Mouse (Mus musculus) hindbrain, embryonic 12.5 days (tissue): Measurements from ENCODE around the gene 4930404H24Rik. TPM values are rescaled to one million over a fixed set of nuclear protein-coding genes. Genes with fewer than 3 reads are reported as not detected.
A peak's percentile ranks its signal among the peaks of the same experiment; 100 is the strongest.

Experiments
- ATAC-seq: fragments of 200-750 bp; cut with Nextera tagmentation; 2 replicates; pipeline ENCODE4 v1.8.0; 2017; ENCODE audit warnings: moderate TSS enrichment; ENCODE audit not compliant: low FRiP score
- H3K27ac ChIP-seq: fragments of 300-500 bp; sonication (generic); 2 replicates; pipeline ENCODE4 v1.5.1; 2016; ENCODE audit warnings: mild to moderate bottlenecking
- H3K27me3 ChIP-seq: fragments of 300-500 bp; sonication (generic); 2 replicates; pipeline ENCODE4 v1.6.1; 2016; ENCODE audit warnings: mild to moderate bottlenecking
- H3K36me3 ChIP-seq: fragments of 300-500 bp; sonication (generic); 2 replicates; pipeline ENCODE4 v1.6.1; 2016; ENCODE audit warnings: mild to moderate bottlenecking
- H3K4me1 ChIP-seq: fragments of 300-500 bp; sonication (generic); 2 replicates; pipeline ENCODE4 v1.6.1; 2016
- H3K4me2 ChIP-seq: fragments of 300-500 bp; sonication (generic); replicated peaks from 2 replicates; pipeline ENCODE4 v1.6.1; 2016; ENCODE audit warnings: mild to moderate bottlenecking
- H3K4me3 ChIP-seq: fragments of 300-500 bp; sonication (generic); 2 replicates; pipeline ENCODE4 v1.5.1; 2016; ENCODE audit warnings: mild to moderate bottlenecking
- H3K9ac ChIP-seq: fragments of 300-500 bp; sonication (generic); 2 replicates; pipeline ENCODE4 v1.6.1; 2016; ENCODE audit warnings: mild to moderate bottlenecking, moderate library complexity
- H3K9me3 ChIP-seq: fragments of 300-500 bp; sonication (generic); replicated peaks from 2 replicates; pipeline ENCODE4 v1.6.1; 2016; ENCODE audit warnings: mild to moderate bottlenecking
- WGBS: fragments of 180-500 bp; shearing (Covaris S2); methylation state at CpG from one replicate; pipeline ENCODE4 v1.1.7; 2016; 5-methylcytosine and 5-hydroxymethylcytosine counted together
- polyA plus RNA-seq: library from polyadenylated mRNA; unstranded; fragments of >200 nt; fragmentation: Nextera tagmentation; extraction: Ambion mirVana; gene quantifications from 2 replicates; pipeline ENCODE4 v1.2.1, GENCODE M21; 2016

The 4930404H24Rik gene
- polyA plus RNA-seq, 1 experiment from 2014 or later = not detected

- Histone ChIP-seq H3K9me3 (no peaks in the 10 kb centered on the region), H3K4me1 (peaks cover 39% of the 10 kb centered on the region), H3K4me2 (no peak overlapping the region), H3K36me3 (no peaks in the 10 kb centered on the region), H3K4me3 (no peak overlapping the region), H3K9ac (no peak overlapping the region), H3K27ac (no peak overlapping the region), H3K27me3 (peaks cover 8% of the 10 kb centered on the region)
- 90% methylated on average over 6 of the region's 6 CpGs for WGBS
- ATAC-seq = no peak
Measured at GRCm38 (mm10) chr2:153515582-153515981, 23.0 kb downstream of the 4930404H24Rik start.

GRCm38 (mm10) chr2:153516961-153517360 is 24.4 kb downstream of the 4930404H24Rik start:
- Histone ChIP-seq H3K36me3 (no peaks in the 10 kb centered on the region), H3K27ac (no peak overlapping the region), H3K9me3 (no peaks in the 10 kb centered on the region), H3K9ac (no peak overlapping the region), H3K27me3 (peaks cover 8% of the 10 kb centered on the region), H3K4me3 (no peak overlapping the region), H3K4me1 (peaks cover 42% of the 10 kb centered on the region), H3K4me2 (no peak overlapping the region)
- ATAC-seq = no peak
- WGBS = 49% methylated on average over 4 of the region's 4 CpGs

- no peak overlapping the region for H3K27ac ChIP-seq
- WGBS = 70% methylated on average over 9 of the region's 9 CpGs
- H3K4me3 ChIP-seq = no peak overlapping the region
- no peak overlapping the region for H3K9ac ChIP-seq
- H3K4me1 ChIP-seq = peaks cover 55% of the 10 kb centered on the region
- ATAC-seq = no peak
- H3K4me2 ChIP-seq = no peak overlapping the region
- no peaks in the 10 kb centered on the region for H3K27me3 ChIP-seq
- no peaks in the 10 kb centered on the region for H3K9me3 ChIP-seq
- H3K36me3 ChIP-seq = no peaks in the 10 kb centered on the region
Measured at GRCm38 (mm10) chr2:153520057-153520456, 27.5 kb downstream of the 4930404H24Rik start.

DNA sequence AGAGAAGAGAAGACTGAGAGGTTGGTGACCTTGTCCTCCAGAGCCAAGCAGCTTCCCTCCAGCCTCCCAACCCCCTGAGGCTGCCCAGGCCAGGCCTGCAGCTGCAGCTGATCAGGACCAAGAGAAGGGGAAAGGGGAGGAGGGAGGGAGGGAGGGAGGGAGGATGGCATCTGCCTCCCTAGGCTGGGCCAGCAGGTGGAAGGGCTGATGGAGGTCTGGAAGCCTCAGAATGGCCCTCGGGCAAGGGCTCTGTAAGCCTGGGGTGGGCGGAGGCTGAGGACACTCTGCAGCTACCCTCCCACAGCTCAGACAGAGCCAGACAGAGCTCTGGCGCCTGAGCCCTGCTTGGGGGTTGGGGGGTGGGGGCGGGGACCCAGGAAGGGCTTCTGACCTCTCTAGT is 29.7 kb downstream of the 4930404H24Rik start:
- peak overlapping the region; percentile 36; the same call in 1 of the 2 replicates for H3K27ac ChIP-seq

DNA sequence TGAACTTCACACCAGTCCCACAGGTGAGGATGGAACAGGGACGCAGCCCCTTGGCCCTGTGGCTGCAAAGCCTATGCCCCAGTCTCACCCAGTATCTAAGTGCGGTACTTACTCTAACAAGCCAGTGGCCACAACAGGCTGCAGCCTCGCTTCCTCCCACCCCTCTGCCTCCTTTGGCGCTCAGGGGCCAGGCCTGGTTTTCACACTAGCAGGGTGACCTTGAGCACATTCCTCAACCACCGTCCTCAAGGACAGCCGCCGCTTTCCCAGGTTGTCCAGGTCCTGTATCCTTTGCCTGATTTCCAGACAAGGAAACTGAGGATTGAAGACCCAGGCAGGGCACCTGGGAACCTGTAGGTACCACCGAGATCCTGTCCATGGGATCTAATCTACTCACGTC is 30.6 kb downstream of the 4930404H24Rik start:
- 73% methylated on average over 9 of the region's 9 CpGs for WGBS
- Histone ChIP-seq H3K27ac (0 out of 2 replicates have a peak overlapping the region, but pooled peaks have one; percentile 25), H3K4me2 (no peak overlapping the region), H3K9me3 (no peaks in the 10 kb centered on the region), H3K9ac (no peak overlapping the region), H3K36me3 (no peaks in the 10 kb centered on the region), H3K4me3 (no peak overlapping the region), H3K27me3 (peaks cover 6% of the 10 kb centered on the region; the same call in 1 of the 2 replicates), H3K4me1 (peaks cover 67% of the 10 kb centered on the region)
- ATAC-seq = no peak

More for the DNA sequence above, 29.7 kb downstream of the 4930404H24Rik start:
- Histone ChIP-seq H3K9ac (no peak overlapping the region), H3K4me1 (peaks cover 64% of the 10 kb centered on the region), H3K36me3 (no peaks in the 10 kb centered on the region), H3K9me3 (no peaks in the 10 kb centered on the region), H3K4me3 (no peak overlapping the region), H3K4me2 (no peak overlapping the region), H3K27me3 (peaks cover 6% of the 10 kb centered on the region; the same call in 1 of the 2 replicates)
- peak; percentile 57 for ATAC-seq
- 8% methylated on average over 4 of the region's 4 CpGs for WGBS

- WGBS = 86% methylated on average over 12 of the region's 12 CpGs
- ATAC-seq = no peak
- H3K27ac ChIP-seq = no peak overlapping the region
Measured at GRCm38 (mm10) chr2:153523656-153524055, 31.1 kb downstream of the 4930404H24Rik start.

GRCm38 (mm10) chr2:153524727-153525126 is 32.1 kb downstream of the 4930404H24Rik start:
- Histone ChIP-seq H3K4me1 (peaks cover 70% of the 10 kb centered on the region), H3K27me3 (peaks cover 6% of the 10 kb centered on the region; the same call in 1 of the 2 replicates)
- WGBS = 60% methylated on average over 2 of the region's 2 CpGs

More at GRCm38 (mm10) chr2:153523656-153524055, 31.1 kb downstream of the 4930404H24Rik start:
- Histone ChIP-seq H3K4me3 (no peak overlapping the region), H3K9ac (no peak overlapping the region), H3K4me2 (no peak overlapping the region), H3K27me3 (peaks cover 6% of the 10 kb centered on the region; the same call in 1 of the 2 replicates), H3K9me3 (no peaks in the 10 kb centered on the region), H3K36me3 (no peaks in the 10 kb centered on the region), H3K4me1 (peaks cover 70% of the 10 kb centered on the region)

DNA sequence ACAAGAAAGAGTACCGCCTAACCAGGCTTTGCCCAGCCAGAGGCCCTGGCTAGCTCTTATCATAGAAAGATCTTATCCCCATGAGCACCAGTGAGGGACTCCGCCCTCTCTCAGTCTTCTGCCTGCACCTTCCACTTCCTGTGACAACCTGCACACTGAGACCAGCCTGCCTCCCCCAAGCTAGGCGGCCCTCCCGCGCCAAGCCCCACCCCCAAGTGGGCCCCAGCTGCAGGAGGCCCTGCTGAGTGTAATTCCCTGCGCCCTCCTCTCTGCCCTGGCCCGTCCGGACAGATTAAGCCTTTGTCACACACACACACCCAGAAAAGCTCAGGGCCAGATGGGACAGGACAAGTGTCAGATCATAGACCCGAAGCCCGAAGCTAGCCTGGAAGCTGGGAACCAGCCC is 33.3 kb downstream of the 4930404H24Rik start:
- peaks cover 11% of the 10 kb centered on the region for H3K27me3 ChIP-seq
- H3K9me3 ChIP-seq = no peaks in the 10 kb centered on the region
- peak overlapping the region; percentile 97 for H3K27ac ChIP-seq
- H3K4me3 ChIP-seq = no peak overlapping the region
- H3K4me2 ChIP-seq = peak overlapping the region; percentile 95; the same call in 1 of the 2 replicates
- peak overlapping the region; percentile 32; the same call in 1 of the 2 replicates for H3K9ac ChIP-seq
- 10% methylated on average over 10 of the region's 10 CpGs for WGBS
- no peaks in the 10 kb centered on the region for H3K36me3 ChIP-seq
- H3K4me1 ChIP-seq = peaks cover 73% of the 10 kb centered on the region
- no peak for ATAC-seq

More at GRCm38 (mm10) chr2:153524727-153525126, 32.1 kb downstream of the 4930404H24Rik start:
- no peak for ATAC-seq
- no peak overlapping the region for H3K4me3 ChIP-seq
- H3K4me2 ChIP-seq = no peak overlapping the region
- H3K9ac ChIP-seq = no peak overlapping the region
- H3K9me3 ChIP-seq = no peaks in the 10 kb centered on the region
- H3K36me3 ChIP-seq = no peaks in the 10 kb centered on the region
- no peak overlapping the region for H3K27ac ChIP-seq

- Histone ChIP-seq H3K4me2 (peak overlapping the region; percentile 95), H3K4me1 (peaks cover 64% of the 10 kb centered on the region), H3K27me3 (peaks cover 16% of the 10 kb centered on the region), H3K9me3 (no peaks in the 10 kb centered on the region), H3K4me3 (peak overlapping the region; percentile 82; the same call in 1 of the 2 replicates), H3K36me3 (no peaks in the 10 kb centered on the region), H3K27ac (peak overlapping the region; percentile 97), H3K9ac (peak overlapping the region; percentile 90; the same call in 1 of the 2 replicates)
- no peak for ATAC-seq
- WGBS = 50% methylated on average over 9 of the region's 9 CpGs
Measured at GRCm38 (mm10) chr2:153526850-153527530, 34.4 kb downstream of the 4930404H24Rik start.

DNA sequence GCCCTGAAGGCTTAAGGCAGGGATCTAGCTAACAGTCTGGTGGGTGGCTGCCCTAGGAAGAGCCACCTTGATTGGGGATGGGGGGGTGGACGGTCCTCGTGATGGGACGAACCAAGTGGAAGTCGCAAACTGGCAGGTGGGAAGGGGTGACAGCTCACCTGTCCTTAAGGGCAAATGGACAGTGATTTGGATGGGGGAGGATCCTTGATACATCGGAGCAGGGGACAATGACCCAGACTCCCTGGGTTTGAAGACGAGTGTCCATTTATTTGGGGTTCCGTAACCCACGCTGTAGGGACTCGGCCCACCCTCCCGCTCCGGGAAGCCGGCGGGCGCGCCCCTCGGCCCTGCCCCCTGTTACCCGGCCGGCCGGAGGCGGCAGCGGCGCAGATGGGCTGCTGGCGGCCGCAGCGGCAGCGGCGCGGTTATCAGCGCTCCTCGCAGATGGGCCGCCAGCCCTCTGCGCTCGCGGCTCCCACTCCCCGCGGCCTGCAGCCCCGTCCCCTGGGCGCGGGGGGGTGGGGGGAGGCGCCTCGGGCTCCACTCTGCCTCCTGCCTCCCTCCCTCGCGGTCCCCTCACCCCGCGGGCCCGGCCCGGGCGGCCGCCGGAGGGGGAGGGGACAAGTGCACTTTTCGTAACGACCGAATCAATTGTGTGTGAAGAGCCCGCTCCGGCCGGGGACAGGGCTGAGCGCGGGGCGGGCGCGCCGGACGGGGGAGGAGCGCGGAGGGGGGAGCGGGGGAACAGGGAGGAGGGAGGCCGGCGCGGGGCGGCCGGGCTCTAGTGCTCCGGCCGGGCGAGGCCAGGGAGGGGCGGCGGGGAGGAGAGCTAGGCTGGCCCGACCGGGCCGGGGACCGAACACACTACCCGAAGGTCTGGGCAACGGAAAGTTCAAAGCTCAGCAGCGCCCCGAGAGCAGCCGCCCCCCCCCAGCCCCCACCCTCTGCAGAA is 35.3 kb downstream of the 4930404H24Rik start:
- peak overlapping the region; percentile 90 for H3K9ac ChIP-seq
- ATAC-seq = peak; percentile 54
- no peaks in the 10 kb centered on the region for H3K9me3 ChIP-seq
- H3K4me3 ChIP-seq = peak overlapping the region; percentile 82
- peaks cover 55% of the 10 kb centered on the region for H3K4me1 ChIP-seq
- peak overlapping the region; percentile 95 for H3K4me2 ChIP-seq
- peaks cover 16% of the 10 kb centered on the region for H3K27me3 ChIP-seq
- no peaks in the 10 kb centered on the region for H3K36me3 ChIP-seq
- WGBS = 2% methylated on average over 69 of the region's 85 CpGs
- peak overlapping the region; percentile 97 for H3K27ac ChIP-seq

GRCm38 (mm10) chr2:153528571-153529364 is 36.2 kb downstream of the 4930404H24Rik start:
- Histone ChIP-seq H3K36me3 (no peaks in the 10 kb centered on the region), H3K27ac (peak overlapping the region; percentile 97), H3K9me3 (no peaks in the 10 kb centered on the region), H3K4me1 (peaks cover 46% of the 10 kb centered on the region), H3K27me3 (peaks cover 16% of the 10 kb centered on the region), H3K9ac (peak overlapping the region; percentile 90), H3K4me3 (peak overlapping the region; percentile 82), H3K4me2 (peak overlapping the region; percentile 95)
- 0% methylated on average over 28 of the region's 70 CpGs for WGBS
- ATAC-seq = peak; percentile 47
